Mouse (Mus musculus): ENCODE data around the gene Dip2c.

Dip2c gene

DNA sequence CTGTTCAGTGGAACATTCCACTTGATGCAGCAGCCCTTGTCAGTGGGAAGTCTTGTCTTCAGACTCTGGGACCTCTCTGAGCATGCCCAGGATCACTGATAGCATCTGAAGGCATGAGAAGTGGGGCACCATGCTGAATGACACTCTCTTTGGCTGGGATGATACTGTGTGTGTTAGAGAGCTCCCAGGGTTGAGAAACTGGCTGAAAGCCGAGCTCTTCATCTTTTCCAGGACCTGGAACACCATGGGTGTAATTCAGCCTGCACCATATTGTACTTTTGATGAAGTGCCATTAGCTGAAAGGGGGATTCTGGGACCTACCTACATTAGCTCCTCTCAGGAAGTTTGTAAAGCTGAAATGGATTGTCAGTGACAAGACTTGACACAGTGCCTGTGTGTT is 146.5 kb downstream of the Dip2c start:
- no peak for DNase-seq (ENCODE audit: low read depth, low spot score)

- DNase-seq (ENCODE audit: low read depth, low spot score): no peak
Measured at GRCm38 (mm10) chr13:9424434-9424833, 148.1 kb downstream of the Dip2c start.

DNA sequence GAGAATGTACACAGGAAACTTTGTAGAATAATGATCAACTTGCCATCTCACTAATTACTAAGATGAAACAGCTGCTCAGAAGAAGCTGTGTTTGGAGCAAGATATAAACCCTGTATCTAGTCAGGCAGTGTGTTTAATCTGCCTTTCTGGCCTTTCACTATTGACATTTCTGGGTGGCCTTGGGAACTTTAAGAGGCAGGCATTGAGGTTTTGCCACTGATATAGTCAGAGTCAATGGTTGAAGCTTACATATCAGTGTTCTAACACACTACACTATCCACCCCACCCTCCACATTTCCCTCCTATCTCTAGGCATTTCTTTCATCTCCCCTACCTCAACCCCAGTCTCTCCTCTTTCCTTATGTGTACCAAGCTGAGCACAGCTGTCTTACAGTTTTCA is 149.9 kb downstream of the Dip2c start:
- DNase-seq (ENCODE audit: low read depth, low spot score): no peak

DNA sequence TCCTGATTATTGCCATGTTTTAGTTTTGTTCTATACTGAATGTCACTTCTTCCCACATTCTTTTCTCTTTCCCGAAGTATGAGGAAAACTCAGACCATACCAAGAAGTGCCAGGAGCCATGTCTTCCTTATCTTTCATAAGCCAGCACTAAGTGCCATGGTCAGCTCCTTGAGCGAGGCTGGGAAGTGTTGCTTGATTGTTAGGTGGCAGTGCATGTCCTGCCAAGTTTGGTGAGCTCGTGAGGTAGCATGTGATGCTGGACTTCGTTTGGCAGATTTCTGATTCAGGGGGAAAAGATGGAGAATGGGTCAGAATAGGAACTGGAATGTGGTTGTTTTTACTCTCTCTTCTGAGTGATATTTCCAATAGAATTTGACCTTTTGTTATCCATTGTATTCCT is 150.5 kb downstream of the Dip2c start:
- DNase-seq (ENCODE audit: low read depth, low spot score): no peak

- peak; percentile 52 for DNase-seq (ENCODE audit: low read depth, low spot score)
Measured at GRCm38 (mm10) chr13:9429884-9430283, 153.6 kb downstream of the Dip2c start.

- no peak for DNase-seq (ENCODE audit: low read depth, low spot score)
Measured at GRCm38 (mm10) chr13:9430724-9431123, 154.4 kb downstream of the Dip2c start.

DNA sequence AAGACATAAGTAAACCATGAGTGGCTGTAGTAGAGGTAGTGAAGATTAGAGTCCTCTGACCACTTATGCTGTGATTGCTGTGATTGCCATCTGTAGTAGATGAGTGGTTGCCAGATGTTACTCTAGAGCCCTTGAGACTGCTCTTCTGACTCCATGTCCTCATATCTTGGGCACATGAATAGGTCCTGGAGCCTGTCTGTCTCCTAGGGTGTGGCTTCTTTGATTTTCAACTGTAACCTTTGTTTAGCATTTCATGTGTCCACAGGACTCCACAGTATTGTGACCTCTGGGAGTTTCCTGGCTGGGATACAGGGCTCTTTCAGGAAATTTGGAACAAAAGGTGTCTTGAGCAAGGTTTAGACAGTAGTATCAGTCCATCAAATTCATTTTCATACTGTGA is 155.1 kb downstream of the Dip2c start:
- no peak for DNase-seq (ENCODE audit: low read depth, low spot score)

GRCm38 (mm10) chr13:9443066-9443465 is 166.7 kb downstream of the Dip2c start:
- no peak for DNase-seq (ENCODE audit: low read depth, low spot score)

DNA sequence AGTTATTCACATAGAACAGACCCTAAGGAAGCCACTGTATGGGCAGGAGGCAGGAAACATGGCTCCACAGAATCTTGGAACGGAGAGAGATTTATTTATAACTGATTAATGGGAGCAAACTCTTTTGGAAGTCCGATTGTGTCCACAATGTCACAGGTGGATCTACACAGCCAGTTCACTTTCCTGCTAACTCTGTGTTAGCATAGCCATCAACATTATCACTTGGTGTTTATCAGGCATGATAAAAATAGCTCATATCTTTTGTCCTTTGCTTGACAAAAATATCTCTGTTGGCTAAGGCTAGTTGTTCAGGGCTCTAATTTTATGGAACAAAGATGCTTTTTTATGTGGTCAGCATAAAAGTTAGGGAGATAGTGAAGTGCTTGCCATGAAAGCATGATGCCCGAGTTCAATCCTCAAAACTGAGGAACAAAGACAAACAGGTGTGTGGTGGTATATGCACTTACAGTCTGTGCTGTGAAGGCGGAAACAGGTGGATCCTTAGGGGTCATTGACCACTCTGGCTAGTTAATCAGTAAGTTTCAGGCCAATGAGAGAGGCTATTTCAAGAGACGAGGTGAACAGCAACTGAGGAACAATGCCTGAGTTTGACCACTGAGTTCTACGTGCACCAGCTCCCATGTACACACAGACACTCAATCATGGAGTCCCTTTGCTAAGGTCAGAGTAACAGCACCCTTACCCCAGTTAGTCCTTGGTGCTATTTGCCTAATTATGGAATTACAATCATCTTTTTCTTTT is 169.4 kb downstream of the Dip2c start:
- no peak for DNase-seq (ENCODE audit: low read depth, low spot score)

DNA sequence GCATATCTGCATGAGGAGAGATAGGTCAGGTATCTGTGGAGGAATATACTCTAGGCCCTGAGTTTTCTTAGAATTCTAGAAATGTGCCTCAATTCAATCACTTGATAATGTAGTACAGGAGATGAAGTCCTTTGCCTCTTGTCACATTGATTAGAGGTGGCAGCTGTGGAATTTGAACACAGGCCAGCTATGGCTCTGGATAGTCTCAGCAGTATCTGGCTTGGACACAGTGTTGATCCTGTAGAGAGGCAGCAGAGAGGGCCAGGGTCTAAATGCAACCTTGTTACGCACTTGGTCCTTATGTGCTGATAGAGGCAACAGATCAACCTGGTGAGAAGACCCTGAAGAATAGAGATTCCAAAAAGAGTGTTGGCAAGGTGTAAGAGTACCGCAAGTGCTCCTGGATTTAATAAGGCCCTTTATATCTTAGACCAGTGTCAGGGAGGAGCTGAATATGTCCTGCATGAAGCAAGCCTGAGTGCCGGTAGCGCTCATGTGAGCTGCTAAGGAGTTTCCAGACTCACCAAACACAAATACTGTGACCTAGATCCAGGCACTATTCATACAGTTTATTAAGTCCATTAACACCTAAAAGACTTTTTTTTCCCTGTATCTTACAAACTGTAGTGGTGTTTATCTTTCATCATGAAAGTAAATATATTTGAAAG is 170.3 kb downstream of the Dip2c start:
- DNase-seq (ENCODE audit: low read depth, low spot score): no peak

DNA sequence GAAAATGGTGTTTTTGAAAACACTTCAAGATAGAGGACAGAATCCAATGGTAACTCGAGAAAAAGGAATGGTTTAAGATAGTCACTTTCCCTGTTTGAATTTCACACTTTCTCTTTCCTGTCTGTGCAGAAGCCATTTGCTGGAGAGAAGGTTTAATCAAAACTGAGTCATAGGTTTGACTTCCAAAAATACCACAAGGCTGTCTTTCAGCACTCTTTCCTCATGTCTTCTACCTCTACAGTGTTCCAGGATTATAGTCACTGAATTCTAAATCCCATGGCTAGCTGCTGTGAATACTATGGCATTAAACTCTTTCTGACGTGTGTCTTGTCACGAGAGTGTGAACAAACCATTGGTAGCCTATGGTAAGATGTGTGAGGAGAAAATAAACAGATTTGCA is 173.9 kb downstream of the Dip2c start:
- DNase-seq (ENCODE audit: low read depth, low spot score): no peak

DNA sequence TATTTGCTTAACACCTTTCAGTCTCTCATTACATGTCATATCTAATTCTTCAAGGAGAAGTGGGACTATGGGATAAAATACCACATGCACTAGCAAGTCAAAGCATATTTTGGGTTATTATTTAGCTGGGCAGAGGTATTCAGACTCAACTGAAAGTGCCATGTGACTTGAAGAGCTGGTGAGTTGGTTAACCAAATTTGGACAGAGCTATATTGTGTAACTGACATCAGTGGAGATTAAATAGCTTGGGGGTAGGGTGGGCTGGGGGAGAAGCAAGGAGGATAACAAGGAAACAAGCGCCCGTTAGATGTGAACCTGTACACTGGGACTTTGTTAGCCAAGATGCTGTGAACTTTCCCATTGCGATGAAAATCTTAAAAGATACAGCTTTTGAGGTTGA is 175.6 kb downstream of the Dip2c start:
- DNase-seq (ENCODE audit: low read depth, low spot score): no peak

- DNase-seq (ENCODE audit: low read depth, low spot score): no peak
Measured at GRCm38 (mm10) chr13:9454426-9455177, 178.3 kb downstream of the Dip2c start.

DNA sequence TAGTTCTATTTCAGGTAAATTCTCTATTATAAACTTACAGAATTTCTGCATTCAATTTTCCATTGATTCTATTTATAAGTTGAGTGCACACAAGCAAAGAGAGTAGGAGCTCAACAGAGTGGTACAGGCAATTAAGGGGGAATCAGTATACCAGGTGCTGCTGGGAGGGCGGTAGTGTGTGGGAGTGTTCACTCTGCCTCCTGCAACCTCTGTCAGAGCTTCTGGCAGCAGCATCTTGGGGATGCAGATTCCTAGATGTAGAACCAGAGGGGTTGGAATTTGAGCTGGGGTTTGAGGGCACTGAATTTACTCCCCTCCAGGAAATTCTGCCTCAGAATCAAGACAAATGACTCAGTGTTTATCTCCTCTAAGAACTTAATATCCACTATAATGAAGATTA is 179.7 kb downstream of the Dip2c start:
- DNase-seq (ENCODE audit: low read depth, low spot score): no peak

- no peak for DNase-seq (ENCODE audit: low read depth, low spot score)
Measured at GRCm38 (mm10) chr13:9457420-9458308, 181.3 kb downstream of the Dip2c start.

- DNase-seq (ENCODE audit: low read depth, low spot score): no peak
Measured at GRCm38 (mm10) chr13:9464457-9464856, 188.1 kb downstream of the Dip2c start.

GRCm38 (mm10) chr13:9467216-9467615 is 190.9 kb downstream of the Dip2c start:
- peak; percentile 62 for DNase-seq (ENCODE audit: low read depth, low spot score)

- no peak for DNase-seq (ENCODE audit: low read depth, low spot score)
Measured at GRCm38 (mm10) chr13:9473383-9473782, 197.1 kb downstream of the Dip2c start.

GRCm38 (mm10) chr13:9481722-9482121 is 205.4 kb downstream of the Dip2c start:
- no peak for DNase-seq (ENCODE audit: low read depth, low spot score)

DNA sequence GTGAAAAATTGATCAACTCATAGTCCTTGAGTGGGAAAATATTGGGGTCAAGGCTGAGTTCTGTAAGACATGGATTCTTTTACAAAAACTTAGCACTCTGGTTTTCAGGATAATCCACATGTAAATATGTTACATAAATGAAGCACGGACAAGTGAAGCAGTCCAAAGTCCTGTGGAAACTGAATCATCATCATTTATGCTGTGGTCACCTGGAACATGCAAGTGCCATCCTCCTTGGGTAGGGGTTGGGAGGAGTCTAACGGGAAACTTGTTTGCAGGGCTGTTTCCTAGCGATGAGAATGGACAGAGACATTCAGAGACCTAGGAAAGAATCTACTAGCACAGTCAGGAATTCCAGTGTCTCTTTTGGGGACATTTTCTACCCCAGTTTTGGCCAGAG is 213.4 kb downstream of the Dip2c start:
- DNase-seq (ENCODE audit: low read depth, low spot score): no peak

DNA sequence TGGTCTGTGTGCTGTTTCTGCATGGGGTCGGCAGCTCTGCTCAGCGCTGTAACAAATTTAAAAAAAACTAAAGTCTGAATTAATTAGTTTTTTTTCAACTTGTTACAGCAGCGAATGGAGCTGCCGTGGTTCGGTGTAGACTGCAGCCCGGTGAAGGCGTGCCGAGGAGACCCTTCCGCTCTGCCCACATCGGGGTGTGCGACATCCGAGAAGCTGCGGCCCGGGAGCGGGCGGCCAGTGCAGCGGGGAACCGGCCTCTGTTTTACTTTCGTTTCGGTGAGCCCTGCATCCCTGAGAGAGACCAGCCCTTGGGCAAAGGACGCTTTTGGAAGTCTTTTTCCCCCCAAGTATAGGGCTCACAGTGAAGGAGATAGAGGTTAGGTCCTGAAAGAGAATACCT is 218.4 kb downstream of the Dip2c start:
- DNase-seq (ENCODE audit: low read depth, low spot score): peak; percentile 31

Data from CD4-positive helper T cell, adult 2 months (primary cell).